Mouse (Mus musculus) small intestine, adult 2 months (tissue): Measurements from ENCODE around the gene Cep44.

Experiments
- CTCF ChIP-seq: fragments of 200-500 bp; IDR thresholded peaks from 2 replicates; pipeline ENCODE4 v1.5.1; 2012; ENCODE audit warnings: low read depth, mild to moderate bottlenecking, control low read depth, inconsistent platforms, low read length, moderate library complexity, mixed read lengths; ENCODE audit not compliant: insufficient replicate concordance, insufficient read length; ENCODE audit errors: extremely low read depth
- POLR2A ChIP-seq: fragments of 200-500 bp; IDR thresholded peaks from 2 replicates; pipeline ENCODE4 v1.6.1; 2012; ENCODE audit warnings: low read depth, mild to moderate bottlenecking, control low read depth, inconsistent platforms, low read length, moderate library complexity

- no peak for TF ChIP-seq POLR2A
- TF ChIP-seq CTCF, result no peak
Measured at GRCm38 (mm10) chr8:56591084-56591483, 40.2 kb upstream of the Cep44 start.
